Mouse (Mus musculus): Measurements from ENCODE around the gene Cbarp. TPM values are rescaled to one million over a fixed set of nuclear protein-coding genes. Genes with fewer than 3 reads are reported as not detected.
A peak's percentile ranks its signal among the peaks of the same experiment; 100 is the strongest.

The Cbarp gene
- total RNA-seq, 1 experiment from 2014 or later = 0.29 TPM

DNA sequence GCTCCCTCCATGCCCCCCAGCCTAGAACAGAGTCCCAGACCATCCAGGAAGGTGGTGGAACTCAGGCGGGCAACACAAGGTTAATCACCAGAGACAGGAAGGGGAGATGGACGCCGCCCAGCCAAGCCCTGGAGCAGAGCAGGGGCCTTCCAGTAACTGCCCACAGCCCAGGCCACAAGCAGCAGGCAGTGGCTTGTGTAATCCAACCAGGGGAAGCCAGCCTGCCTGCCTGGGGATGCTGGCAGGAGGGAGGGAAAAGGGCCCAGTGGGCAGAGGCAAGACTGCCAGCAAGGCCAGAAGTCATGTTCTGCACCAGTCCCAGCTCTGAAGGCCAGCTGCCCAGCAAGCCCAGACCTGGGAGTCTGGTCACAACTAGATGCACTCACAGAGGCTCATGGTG lies 53.8 kb downstream of the Cbarp start:
- peak; percentile 74 for ATAC-seq (replicated peaks; ENCODE audit: insufficient number of reproducible peaks, low FRiP score, low TSS enrichment, poor library complexity, severe bottlenecking)

DNA sequence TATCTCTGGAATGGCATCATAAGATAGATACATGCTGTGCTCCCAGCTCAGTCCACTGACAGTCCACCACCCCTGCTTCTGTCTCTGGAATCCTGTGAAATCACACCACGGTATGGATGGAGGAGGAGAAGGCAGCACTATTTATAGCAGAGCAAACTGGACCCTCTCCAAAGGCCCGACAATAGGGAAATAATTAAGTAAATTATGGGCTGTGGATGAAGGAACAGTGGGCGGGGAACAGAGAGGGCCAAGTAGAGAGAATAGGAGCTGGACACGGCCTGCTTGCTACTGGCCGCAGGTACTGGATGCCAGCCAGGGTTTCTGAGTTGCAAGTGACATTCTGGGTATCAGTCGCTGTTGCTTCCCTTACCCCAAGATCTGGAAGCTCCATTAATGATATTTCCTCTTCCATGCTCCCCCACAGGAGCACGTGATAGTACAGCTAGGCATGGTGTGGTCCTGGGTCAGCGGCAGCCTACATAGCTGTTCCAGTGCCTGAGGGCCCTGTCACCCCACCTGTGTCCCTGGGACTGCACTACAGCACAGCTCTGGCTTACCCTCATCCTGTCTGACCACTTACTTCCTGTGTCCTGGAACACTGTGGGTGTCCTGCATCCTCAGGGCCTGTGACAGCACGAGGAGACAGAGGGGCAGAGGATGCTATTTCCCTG lies 55.7 kb downstream of the Cbarp start:
- no peak for ATAC-seq (replicated peaks; ENCODE audit: insufficient number of reproducible peaks, low FRiP score, low TSS enrichment, poor library complexity, severe bottlenecking)

DNA sequence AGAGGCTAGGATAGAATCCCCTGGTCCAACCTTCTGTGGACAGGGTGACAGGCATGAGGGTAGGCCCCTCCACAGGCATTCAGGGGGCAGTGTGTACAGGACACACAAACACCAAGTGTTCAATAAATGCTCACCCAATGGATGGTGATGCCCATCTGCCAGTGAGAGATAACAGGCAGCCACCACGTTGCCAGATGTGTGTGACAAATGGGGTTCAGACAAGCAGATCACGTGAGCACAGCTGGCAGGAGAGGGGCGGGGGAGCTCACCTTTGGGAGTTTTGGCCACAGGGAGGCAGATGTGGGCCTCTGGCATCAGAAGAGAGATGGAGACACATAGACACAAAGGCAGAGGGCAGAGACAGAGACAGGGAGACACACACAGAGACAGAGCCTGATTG lies 59.6 kb downstream of the Cbarp start:
- no peak for ATAC-seq (replicated peaks; ENCODE audit: insufficient number of reproducible peaks, low FRiP score, low TSS enrichment, poor library complexity, severe bottlenecking)

Other genes starting within 250 kb of the Cbarp start
- gene Cfd, start 250.0 kb downstream of the Cbarp start, total RNA-seq (2017) = not detected in 3 replicates
- gene Med16, start 231.9 kb downstream of the Cbarp start, total RNA-seq (2017) = 13.3 to 16.8 TPM (median 13.3 TPM) in 3 replicates
- not detected in 3 replicates for gene Gm26602, start 230.0 kb downstream of the Cbarp start, total RNA-seq (2017)
- 0.39 TPM in 1 of 3 replicates, not detected in the others for gene Kiss1r, start 223.9 kb downstream of the Cbarp start, total RNA-seq (2017)
- 23.4 to 53.8 TPM (median 35.4 TPM) in 3 replicates for gene R3hdm4, start 219.6 kb downstream of the Cbarp start, total RNA-seq (2017)
- gene Arid3a, start 213.8 kb downstream of the Cbarp start, total RNA-seq (2017) = 35.3 to 38.9 TPM (median 36.8 TPM) in 3 replicates
- 7.8 to 14.2 TPM (median 8.8 TPM) in 3 replicates for gene Wdr18, start 180.7 kb downstream of the Cbarp start, total RNA-seq (2017)
- gene Grin3b, start 170.1 kb downstream of the Cbarp start, total RNA-seq (2017) = not detected in 3 replicates
- 49.0 to 80.6 TPM (median 59.1 TPM) in 3 replicates for gene Tmem259, start 156.5 kb downstream of the Cbarp start, total RNA-seq (2017)
- 210 to 295 TPM (median 228 TPM) in 3 replicates for gene Cnn2, start 152.3 kb downstream of the Cbarp start, total RNA-seq (2017)
- gene Abca7, start 144.3 kb downstream of the Cbarp start, total RNA-seq (2017) = 33.6 to 53.0 TPM (median 45.9 TPM) in 3 replicates
- 356 to 478 TPM (median 365 TPM) in 3 replicates for gene Arhgap45, start 124.2 kb downstream of the Cbarp start, total RNA-seq (2017)
- 83.4 to 130 TPM (median 95.9 TPM) in 3 replicates for gene Polr2e, start 101.0 kb downstream of the Cbarp start, total RNA-seq (2017)
- 250 to 253 TPM (median 251 TPM) in 3 replicates for gene Gpx4, start 93.7 kb downstream of the Cbarp start, total RNA-seq (2017)
- gene Sbno2, start 35.3 kb downstream of the Cbarp start, total RNA-seq (2017) = 50.6 to 75.0 TPM (median 51.9 TPM) in 3 replicates
- gene Stk11, start 25.0 kb downstream of the Cbarp start, total RNA-seq (2017) = 155 to 177 TPM (median 155 TPM) in 3 replicates
- gene Atp5d, start 2.2 kb downstream of the Cbarp start, total RNA-seq (2017) = 26.1 to 49.8 TPM (median 29.5 TPM) in 3 replicates
- 27.3 to 65.5 TPM (median 29.9 TPM) in 3 replicates for gene Midn, start 7.4 kb upstream of the Cbarp start, total RNA-seq (2017)
- 137 to 163 TPM (median 145 TPM) in 3 replicates for gene Cirbp, start 25.1 kb upstream of the Cbarp start, total RNA-seq (2017)
- 16.2 to 29.1 TPM (median 18.0 TPM) in 3 replicates for gene 1600002K03Rik, start 32.1 kb upstream of the Cbarp start, total RNA-seq (2017)
- gene Efna2, start 38.6 kb upstream of the Cbarp start, total RNA-seq (2017) = 1.0 TPM in 1 of 3 replicates, not detected in the others
- gene Mum1, start 85.6 kb upstream of the Cbarp start, total RNA-seq (2017) = 43.7 to 46.7 TPM (median 46.2 TPM) in 3 replicates
- gene Ndufs7, start 108.3 kb upstream of the Cbarp start, total RNA-seq (2017) = 60.9 to 74.8 TPM (median 61.4 TPM) in 3 replicates
- 3.8 to 4.7 TPM in 2 of 3 replicates, not detected in the other for gene Gamt, start 120.2 kb upstream of the Cbarp start, total RNA-seq (2017)
- gene Dazap1, start 120.7 kb upstream of the Cbarp start, total RNA-seq (2017) = 85.1 to 132 TPM (median 92.5 TPM) in 3 replicates
- gene Rps15, start 151.6 kb upstream of the Cbarp start, total RNA-seq (2017) = 1,267 to 1,604 TPM (median 1,393 TPM) in 3 replicates
- gene Apc2, start 155.1 kb upstream of the Cbarp start, total RNA-seq (2017) = 2.3 TPM in 1 of 3 replicates, not detected in the others
- gene 2310011J03Rik, start 179.7 kb upstream of the Cbarp start, total RNA-seq (2017) = 23.5 to 28.1 TPM (median 27.6 TPM) in 3 replicates
- 0.57 TPM in 1 of 3 replicates, not detected in the others for gene Pcsk4, start 188.7 kb upstream of the Cbarp start, total RNA-seq (2017)
- gene Reep6, start 189.1 kb upstream of the Cbarp start, total RNA-seq (2017) = not detected in 3 replicates
- 0.10 to 0.43 TPM in 2 of 3 replicates, not detected in the other for gene Adamtsl5, start 207.6 kb upstream of the Cbarp start, total RNA-seq (2017)
- gene Plk5, start 215.6 kb upstream of the Cbarp start, total RNA-seq (2017) = not detected in 3 replicates
- gene Mex3d, start 246.8 kb upstream of the Cbarp start, total RNA-seq (2017) = 4.1 to 5.3 TPM (median 5.2 TPM) in 3 replicates